Mouse (Mus musculus) erythroblast, adult 5-6 weeks (primary cell): ENCODE data around the gene Ubxn1. TPM values are rescaled to one million over a fixed set of nuclear protein-coding genes. Genes with fewer than 3 reads are reported as not detected.
"Not testable (repeated sequence)": the region's sequence is repeated elsewhere in the genome, so short reads cannot be mapped to it uniquely, and the experiment has no call there.

Source experiments
- ATAC-seq: replicated peaks from 2 replicates; pipeline ENCODE4 v1.8.0; 2016; ENCODE audit warnings: moderate number of reproducible peaks, mild to moderate bottlenecking, moderate TSS enrichment, inconsistent platforms; ENCODE audit not compliant: poor library complexity, low FRiP score, severe bottlenecking
- total RNA-seq, 2 experiments: library from RNA; stranded (forward) in 1 of 2; stranded (reverse) in 1 of 2; fragments of 150-400 nt in 1 of 2; fragments of 200-764, 138-1000 nt in 1 of 2; gene quantifications; 2 replicates each; pipeline versions ENCODE4 v1.2.3 to v1.2.4; 2015 to 2017; ENCODE audit warnings: low replicate concordance in 2 of 2

Ubxn1 gene
- total RNA-seq (2015; ENCODE audit: low replicate concordance) = 18.6 and 20.6 TPM in 2 replicates
- total RNA-seq (2017; ENCODE audit: low replicate concordance) = 43.0 and 65.7 TPM in 2 replicates

GRCm38 (mm10) chr19:8871267-8872186 lies at the start of gene Ubxn1:
Gene Ubxn1, plus strand, starts transcription at chr19:8871496.
- peak; percentile 98 for ATAC-seq

GRCm38 (mm10) chr19:8822696-8823095 lies 48.6 kb upstream of the Ubxn1 start:
- ATAC-seq = no peak

- no peak for ATAC-seq
Measured at GRCm38 (mm10) chr19:8829660-8830059, 41.6 kb upstream of the Ubxn1 start, which contains the start of gene AC129217.1. Gene AC129217.1, plus strand, starts transcription at chr19:8829773.

- ATAC-seq = no peak
Measured at GRCm38 (mm10) chr19:8830664-8831063, 40.6 kb upstream of the Ubxn1 start.

- no peak for ATAC-seq
Measured at GRCm38 (mm10) chr19:8831262-8831661, 40.0 kb upstream of the Ubxn1 start.

GRCm38 (mm10) chr19:8832971-8833370 lies 38.3 kb upstream of the Ubxn1 start:
- no peak for ATAC-seq

- ATAC-seq = not testable (repeated sequence)
Measured at GRCm38 (mm10) chr19:8836327-8836726, 35.0 kb upstream of the Ubxn1 start.

- ATAC-seq = peak; percentile 77
Measured at GRCm38 (mm10) chr19:8837251-8837791, 34.0 kb upstream of the Ubxn1 start, which contains the start of gene Bscl2. Gene Bscl2, plus strand, starts transcription at chr19:8837467.

- no peak for ATAC-seq
Measured at GRCm38 (mm10) chr19:8838041-8838730, 33.1 kb upstream of the Ubxn1 start.

GRCm38 (mm10) chr19:8839103-8839907 lies 32.0 kb upstream of the Ubxn1 start, which contains the start of gene Gng3:
Gene Gng3, minus strand, starts transcription at chr19:8839194.
- ATAC-seq = no peak

GRCm38 (mm10) chr19:8839908-8840791 lies 31.1 kb upstream of the Ubxn1 start:
- peak; percentile 82 for ATAC-seq

- ATAC-seq = no peak
Measured at GRCm38 (mm10) chr19:8841012-8841411, 30.3 kb upstream of the Ubxn1 start.

GRCm38 (mm10) chr19:8842961-8843360 lies 28.3 kb upstream of the Ubxn1 start:
- no peak for ATAC-seq

- peak; percentile 51 for ATAC-seq
Measured at GRCm38 (mm10) chr19:8844371-8845129, 26.7 kb upstream of the Ubxn1 start.

- no peak for ATAC-seq
Measured at GRCm38 (mm10) chr19:8848356-8848755, 22.9 kb upstream of the Ubxn1 start.

GRCm38 (mm10) chr19:8850402-8850901 lies 20.8 kb upstream of the Ubxn1 start, which contains the start of gene Lrrn4cl:
Gene Lrrn4cl, plus strand, starts transcription at chr19:8850768.
- ATAC-seq = no peak

- ATAC-seq = no peak
Measured at GRCm38 (mm10) chr19:8851639-8852038, 19.7 kb upstream of the Ubxn1 start.
